Mouse (Mus musculus): ENCODE data around the gene Gm4969.
"Not testable (repeated sequence)": the region's sequence is repeated elsewhere in the genome, so short reads cannot be mapped to it uniquely, and the experiment has no call there.

The Gm4969 gene

DNA sequence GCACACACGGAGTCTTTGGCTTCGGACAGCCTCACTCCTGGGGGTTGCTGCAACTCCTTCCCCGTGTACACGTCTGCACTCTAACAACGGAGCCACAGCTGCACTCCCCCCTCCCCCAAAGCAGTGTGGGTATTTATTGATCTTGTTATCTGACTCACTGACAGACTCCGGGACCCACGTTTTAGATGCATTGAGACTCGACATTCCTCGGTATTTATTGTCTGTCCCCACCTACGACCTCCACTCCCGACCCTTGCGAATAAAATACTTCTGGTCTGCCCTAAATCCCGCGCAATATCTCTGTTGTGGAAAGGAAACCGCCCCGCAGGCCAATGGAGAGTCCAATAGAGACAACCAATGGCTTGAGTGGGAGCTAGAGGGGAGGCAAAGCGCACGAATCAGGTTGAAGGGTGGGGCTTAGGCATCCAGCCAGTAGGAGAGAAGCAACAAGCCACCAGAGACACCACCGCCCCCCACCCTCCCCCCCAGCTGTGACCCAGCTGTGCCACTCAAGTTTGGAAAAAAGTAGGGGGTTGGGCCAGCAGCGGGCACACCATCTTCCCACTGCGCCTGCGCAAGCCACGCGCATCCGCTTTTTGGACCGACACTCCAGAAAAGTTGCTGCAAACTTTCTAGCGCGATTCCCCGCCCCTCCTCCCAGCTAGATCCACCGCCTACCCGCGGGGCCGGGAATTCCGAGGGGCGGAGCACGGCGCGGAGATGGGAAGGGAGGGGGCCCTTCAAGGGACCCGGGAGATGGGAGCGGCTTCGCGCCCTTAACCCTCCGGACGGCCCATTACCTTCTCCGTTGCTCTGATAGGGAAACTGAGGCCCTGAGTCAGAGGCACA lies 24.4 kb downstream of the Gm4969 start:
- peak; percentile 89 for DNase-seq (ENCODE audit: low spot score)

DNA sequence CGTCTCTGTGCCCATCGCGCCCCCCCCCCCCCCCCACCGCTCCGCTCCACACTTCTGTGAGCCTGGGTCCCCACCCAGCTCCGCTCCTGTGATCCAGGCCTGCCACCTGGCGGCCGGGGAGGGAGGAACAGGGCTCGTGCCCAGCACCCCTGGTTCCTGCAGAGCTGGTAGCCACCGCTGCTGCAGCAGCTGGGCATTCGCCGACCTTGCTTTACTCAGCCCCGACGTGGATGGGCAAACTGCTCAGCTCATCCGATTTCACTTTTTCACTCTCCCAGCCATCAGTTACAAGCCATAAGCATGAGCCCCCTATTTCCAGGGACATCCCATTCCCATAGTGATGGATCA lies 25.0 kb downstream of the Gm4969 start:
- no peak for DNase-seq (ENCODE audit: low spot score)

DNA sequence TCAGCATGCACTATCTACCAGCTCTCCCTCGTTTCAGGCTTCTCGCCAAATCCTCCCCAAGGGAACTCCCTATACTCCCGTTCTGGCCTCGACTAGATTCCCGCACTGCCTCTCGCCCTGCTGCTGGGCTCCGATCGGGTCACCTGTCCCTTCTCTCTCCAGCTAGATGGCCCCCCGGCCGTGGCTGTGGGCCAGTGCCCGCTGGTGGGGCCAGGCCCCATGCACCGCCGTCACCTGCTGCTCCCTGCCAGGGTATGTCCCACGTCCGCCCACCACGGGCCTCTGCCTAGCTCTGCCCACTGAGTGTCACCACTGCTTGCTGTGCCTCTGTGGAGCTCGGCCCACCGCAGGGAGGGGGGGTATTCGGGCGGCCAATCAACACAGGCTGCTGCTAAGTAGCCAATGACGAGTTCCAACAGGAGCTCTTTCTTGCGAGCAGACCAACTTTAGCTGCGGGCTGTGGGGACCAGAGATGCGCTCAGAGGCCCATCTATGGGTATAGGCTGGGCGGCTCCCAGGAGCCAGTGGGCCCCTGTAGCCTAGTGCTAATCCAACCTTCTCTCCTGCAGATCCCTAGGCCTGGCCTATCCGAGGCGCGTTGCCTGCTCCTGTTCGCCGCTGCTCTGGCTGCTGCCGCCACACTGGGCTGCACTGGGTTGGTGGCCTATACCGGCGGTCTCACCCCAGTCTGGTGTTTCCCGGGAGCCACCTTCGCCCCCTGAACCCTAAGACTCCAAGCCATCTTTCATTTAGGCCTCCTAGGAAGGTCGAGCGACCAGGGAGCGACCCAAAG lies 25.6 kb downstream of the Gm4969 start:
- DNase-seq (ENCODE audit: low spot score), result no peak

DNA sequence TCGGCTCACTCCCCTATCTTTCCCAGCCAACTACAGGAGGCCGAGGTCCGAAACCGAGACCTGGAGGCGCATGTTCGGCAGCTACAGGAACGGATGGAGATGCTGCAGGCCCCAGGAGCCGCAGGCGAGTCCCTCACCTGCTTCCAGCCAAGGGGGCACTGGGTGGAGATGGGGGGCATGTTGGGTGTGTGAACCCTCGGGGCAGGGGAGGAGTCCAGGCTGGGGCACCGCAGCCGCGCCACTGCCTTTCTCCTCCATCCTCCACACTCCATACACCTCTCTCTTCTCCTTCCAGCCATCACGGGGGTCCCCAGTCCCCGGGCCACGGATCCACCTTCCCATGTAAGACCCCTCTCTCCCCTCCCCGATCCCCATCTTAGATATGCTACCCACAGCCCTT lies 26.3 kb downstream of the Gm4969 start:
- no peak for DNase-seq (ENCODE audit: low spot score)

DNA sequence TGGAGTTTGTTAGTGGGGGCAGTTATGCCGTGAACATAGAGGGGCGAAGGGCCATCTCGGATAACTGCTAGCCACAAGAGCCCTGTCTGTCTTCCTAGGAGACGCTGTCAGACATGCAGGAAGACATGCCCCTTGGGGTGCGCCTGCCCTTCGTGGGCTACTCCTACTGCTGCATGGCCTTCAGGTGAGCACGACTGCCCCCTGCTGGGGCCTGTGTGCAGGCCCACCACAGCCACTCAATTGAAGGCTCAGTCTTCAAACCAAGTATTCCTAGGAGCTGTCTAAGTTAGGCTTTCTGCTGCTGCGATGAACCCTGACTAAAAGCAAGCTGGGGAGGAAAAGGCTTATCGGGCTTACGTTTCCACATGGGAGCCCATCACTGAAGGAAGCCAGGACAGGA lies 29.4 kb downstream of the Gm4969 start:
- DNase-seq (ENCODE audit: low spot score), result no peak

DNA sequence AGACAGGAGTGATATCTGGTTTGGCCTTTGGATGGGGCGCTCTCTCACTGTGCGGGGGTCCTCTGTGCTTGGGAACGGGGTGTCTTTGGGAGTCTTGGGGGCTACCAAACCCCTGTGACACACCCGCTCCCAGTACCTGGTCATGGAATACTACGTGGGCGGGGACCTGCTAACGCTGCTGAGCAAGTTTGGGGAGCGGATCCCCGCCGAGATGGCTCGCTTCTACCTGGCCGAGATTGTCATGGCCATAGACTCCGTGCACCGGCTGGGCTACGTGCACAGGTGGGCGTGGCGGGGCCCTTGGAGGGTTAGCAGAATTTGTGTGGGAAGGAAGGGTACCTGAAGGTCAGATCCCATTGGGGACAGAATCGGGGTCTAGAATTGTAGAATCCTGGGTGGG lies 31.4 kb downstream of the Gm4969 start:
- DNase-seq (ENCODE audit: low spot score), result no peak

DNA sequence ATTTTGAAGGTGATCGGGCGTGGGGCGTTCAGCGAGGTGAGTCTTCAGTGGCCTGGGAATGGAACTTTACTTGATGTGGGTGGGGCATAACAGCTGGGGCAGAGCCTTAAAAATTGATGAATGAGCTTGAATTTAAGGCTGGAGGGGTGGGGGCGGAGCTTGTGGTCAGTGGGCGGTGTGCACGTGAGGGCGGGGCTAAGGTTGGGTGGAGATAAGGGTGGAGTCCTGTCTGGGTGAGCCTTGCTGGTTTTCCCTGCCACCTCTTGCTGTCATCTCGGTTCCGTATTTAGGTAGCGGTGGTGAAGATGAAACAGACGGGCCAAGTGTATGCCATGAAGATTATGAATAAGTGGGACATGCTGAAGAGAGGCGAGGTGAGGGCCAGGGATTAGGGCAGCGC lies 32.1 kb downstream of the Gm4969 start:
- DNase-seq (ENCODE audit: low spot score), result no peak

DNA sequence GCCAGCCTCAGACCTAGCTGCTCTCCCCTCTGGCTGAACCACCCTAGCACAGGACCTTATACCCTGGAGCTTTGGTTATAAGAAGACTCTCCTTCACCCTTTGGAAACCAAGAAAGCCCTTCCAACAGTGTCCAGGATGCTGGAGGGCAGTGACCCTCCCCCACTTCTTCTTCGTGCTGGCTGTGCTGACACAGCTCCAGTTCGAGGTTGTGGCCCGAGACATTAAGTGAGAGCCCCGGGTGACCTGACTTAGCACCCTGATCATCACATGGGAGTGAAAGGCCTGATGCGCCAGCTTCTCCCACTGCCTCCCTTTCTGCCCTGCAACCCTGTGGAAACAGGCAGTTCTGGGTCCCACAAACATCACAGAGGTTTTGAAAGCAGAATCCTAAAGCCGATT lies 32.7 kb downstream of the Gm4969 start:
- no peak for DNase-seq (ENCODE audit: low spot score)

DNA sequence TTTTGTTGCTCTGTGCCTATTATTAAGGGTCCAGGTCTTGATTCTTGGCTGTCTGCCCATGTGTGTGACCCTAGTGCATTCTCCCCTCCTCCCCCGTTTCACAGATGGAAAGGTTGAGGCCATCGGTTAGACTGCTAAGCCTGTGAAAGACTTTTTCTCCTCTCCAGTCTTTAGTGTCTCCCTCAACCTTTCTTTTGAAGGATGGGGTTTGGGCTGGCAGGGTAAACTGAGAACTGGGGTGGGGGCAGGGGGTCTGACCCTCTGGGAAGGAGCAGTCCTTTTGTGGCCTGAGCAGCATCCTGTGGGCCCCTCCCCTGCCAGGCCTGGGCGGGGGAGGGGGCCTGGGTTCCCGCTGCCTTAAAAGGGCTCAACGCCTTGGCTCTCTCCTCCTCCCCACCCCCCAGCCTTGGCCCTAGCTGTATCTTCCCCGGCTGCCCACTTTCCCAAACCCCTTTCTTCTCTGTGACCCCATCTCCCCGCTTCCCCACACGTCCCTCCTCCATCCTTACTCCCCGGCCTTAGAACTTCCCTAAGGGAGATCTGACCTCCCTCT lies 33.2 kb downstream of the Gm4969 start:
- DNase-seq (ENCODE audit: low spot score), result no peak

DNA sequence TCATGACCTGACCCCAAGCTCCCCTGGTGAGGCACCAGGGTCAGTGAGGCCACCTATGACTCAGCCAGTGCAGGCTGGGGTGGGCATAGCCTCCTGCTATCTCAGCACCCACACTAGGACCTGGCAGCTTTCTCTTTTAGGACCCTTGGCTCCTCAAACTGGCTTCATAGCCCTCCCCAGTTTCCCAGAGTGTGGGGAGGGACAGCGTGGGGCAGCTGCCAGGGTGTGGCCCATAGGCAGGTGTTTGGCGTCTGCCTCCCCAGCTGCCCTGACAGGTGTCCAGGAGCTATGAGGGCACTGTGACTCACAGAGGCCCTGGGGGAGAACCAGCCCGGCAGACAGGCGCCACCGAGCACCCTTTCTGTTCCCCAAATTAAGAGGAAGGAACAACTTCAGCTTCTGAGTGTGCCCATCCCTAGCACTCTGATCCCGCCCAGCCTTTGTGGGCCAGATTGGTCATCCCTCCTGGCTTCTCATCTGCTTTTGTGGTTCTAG lies 33.8 kb downstream of the Gm4969 start:
- no peak for DNase-seq (ENCODE audit: low spot score)

DNA sequence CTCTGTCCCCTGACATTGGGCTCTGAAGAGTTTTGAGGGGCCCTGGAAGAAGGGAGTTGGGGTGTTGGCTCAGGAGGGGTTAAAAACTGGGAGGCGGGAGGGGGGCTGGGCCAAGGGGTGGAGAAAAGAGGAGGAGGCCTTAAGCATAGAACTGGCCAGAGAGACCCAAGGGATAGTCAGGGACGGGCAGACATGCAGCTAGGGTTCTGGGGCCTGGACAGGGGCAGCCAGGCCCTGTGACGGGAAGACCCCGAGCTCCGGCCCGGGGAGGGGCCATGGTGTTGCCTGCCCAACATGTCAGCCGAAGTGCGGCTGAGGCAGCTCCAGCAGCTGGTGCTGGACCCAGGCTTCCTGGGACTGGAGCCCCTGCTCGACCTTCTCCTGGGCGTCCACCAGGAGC lies 34.5 kb downstream of the Gm4969 start, which contains the start of gene Dmpk:
TSS of gene Dmpk (plus strand) at position 149 of the 400 bp plus-strand sequence.
- DNase-seq (ENCODE audit: low spot score), result no peak

DNA sequence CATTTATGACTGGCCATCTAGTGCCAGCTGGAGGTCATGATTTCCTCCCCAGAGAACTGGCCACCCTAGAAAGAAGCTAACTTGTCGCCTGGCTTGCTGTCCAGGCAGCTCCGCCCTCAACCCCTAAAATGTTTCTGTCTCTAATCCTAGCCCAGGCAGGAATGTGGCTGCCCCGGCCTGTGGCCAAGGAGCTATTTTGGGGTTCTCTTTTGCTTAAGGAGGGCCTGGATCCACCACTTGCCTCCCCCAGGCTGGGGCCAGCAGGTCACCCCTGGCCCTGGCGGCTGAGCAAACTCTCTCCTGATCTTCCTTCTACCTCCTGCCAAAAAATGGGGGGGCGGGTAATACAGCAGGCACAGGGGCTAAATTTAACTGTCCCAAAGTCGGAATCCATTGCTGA lies 35.1 kb downstream of the Gm4969 start:
- no peak for DNase-seq (ENCODE audit: low spot score)

DNA sequence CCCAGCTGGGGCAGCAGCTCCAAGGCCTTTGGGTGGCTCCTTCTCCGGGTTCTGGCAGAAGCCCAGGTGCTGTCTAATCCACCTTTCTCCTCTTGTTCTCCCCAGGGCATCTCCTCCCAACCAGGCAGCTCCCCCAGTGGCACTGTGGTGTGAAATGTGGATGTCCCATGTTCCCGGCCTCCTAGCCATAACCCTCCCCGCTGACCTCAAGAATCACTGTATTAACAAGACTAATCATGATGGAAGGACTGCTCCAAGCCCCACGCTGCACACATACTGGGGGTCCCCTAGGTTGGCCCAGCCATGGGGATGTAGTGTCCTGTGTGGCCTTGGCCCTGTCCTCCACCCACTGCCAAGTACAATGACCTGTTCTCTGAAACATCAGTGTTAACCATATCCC lies 36.0 kb downstream of the Gm4969 start:
- no peak for DNase-seq (ENCODE audit: low spot score)

DNA sequence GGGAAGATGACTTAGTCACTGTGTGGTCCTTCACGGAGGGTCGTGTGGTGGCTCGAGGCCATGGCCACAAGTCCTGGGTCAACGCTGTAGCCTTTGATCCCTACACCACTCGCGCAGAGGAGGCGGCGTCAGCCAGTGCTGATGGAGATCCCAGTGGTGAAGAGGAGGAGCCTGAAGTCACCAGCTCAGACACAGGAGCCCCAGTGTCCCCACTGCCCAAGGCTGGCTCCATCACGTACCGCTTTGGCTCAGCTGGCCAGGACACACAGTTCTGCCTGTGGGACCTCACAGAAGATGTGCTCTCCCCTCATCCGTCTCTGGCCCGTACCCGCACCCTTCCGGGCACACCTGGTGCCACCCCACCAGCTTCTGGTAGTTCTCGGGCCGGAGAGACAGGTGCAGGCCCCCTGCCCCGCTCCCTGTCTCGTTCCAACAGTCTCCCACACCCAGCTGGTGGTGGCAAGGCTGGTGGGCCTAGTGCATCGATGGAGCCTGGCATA lies 37.7 kb downstream of the Gm4969 start:
- DNase-seq (ENCODE audit: low spot score), result no peak

DNA sequence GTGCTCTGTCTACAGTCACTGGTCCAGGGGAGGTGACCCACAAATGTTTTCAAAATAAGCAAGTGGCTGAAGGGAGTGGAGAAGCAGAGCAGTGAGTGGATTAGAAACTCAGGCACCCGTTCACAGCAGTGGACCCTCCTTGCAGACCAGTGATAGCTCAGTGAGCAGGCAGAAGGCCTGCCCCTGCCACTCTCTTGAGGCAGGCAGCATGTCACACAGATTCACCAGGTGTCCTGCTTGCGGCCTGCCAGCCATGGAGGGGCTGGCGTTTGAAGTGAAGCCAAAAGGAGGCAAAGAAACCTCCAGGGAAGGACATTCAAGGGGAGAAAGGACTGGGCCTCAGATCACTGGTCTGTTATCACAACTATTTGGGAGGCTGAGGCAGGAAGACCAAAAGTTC lies 39.4 kb downstream of the Gm4969 start:
- DNase-seq (ENCODE audit: low spot score), result no peak

DNA sequence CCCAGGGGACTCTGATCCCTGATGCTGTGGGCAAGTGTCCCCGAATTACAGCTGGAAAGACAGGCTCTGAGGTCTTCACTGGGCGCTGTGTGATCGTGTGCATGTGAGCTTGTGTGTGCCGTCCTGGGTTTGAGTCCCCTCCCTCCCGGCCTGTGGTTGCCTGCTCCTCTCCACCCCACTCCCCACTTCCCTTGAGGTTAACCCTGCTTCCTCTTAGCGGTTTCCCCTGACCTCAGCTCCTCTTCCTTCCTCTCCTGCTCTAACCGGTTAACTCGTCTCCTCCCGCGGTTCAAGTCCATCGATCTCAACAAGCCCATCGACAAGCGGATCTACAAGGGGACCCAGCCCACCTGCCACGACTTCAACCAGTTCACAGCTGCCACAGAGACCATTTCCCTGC lies 40.4 kb downstream of the Gm4969 start:
- no peak for DNase-seq (ENCODE audit: low spot score)

DNA sequence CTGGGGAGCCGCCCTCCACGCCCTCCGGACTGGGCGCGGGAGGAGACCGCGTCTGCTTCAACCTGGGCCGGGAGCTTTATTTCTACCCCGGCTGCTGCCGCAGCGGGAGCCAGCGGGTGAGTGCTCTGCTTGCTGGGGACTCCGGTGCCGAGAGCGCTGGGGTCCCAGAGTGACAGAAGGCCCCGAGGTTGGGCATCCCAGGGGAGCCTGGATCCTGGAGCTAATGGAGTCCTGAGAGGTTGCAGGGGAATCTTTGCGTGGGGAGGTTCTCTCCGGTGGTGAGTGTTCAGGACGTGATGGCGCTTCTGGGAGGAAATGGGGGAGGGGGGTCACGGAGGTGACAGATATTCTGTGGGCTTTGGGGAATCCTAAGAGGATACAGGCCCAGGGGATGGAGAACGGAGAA lies 41.6 kb downstream of the Gm4969 start:
- no peak for DNase-seq (ENCODE audit: low spot score)

DNA sequence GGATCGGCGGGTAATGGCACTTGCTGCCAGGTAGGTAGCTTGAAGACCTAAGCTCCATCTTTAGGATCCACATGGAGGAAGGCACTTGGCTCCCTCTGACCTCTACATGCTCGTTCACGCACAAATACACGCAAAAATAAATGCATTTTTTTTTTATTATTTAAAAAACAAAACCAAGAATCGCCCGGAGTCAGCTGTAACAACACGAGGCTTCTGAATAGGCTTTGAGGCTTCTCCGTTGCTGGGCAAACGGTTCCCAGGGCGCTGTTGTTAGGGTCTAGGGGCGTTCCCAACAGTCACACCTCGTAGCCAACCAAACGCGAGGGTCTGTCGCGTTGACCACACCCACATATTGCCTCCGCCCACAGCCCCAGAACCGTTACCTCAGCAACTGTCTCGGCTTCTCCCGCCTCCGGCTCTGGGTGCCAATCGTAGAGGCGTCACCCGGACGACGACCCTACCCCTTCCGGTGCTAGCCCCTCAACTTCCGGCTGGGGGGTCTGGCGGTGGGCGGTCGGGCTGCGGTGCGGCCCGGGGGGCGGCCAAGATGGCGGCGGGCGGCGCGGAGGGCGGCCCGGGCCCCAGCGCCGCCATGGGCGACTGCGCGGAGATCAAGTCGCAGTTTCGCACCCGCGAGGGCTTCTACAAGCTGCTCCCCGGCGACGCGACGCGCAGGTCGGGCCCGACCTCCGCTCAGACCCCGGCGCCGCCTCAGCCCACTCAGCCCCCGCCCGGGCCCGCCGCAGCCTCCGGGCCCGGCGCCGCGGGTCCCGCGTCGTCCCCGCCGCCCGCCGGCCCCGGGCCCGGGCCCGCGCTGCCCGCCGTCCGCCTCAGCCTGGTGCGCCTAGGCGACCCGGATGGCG lies 42.2 kb downstream of the Gm4969 start, which contains the start of gene Dmwd:
TSS of gene Dmwd (plus strand) at position 505 of the 863 bp plus-strand sequence.
- peak; percentile 78 for DNase-seq (ENCODE audit: low spot score)

DNA sequence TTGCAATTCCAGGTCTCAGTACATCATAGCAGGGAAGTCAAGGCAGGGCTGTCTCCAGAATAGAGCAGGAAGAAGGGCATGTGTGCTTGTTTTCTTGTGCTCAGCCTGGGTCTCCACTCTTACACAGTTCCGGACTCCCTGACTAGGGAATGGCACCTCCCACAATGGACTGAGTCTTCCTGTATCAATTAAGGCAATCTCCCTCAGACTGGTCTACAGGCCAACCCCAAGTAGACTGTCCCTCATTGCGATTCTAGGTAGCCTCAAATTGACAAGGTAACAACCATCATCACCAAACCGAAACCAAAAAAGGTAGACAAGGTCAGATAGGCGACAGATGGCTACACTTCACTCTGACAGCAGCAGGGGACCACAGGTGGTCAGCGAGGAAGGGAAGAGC lies 42.9 kb downstream of the Gm4969 start:
- no peak for DNase-seq (ENCODE audit: low spot score)

DNA sequence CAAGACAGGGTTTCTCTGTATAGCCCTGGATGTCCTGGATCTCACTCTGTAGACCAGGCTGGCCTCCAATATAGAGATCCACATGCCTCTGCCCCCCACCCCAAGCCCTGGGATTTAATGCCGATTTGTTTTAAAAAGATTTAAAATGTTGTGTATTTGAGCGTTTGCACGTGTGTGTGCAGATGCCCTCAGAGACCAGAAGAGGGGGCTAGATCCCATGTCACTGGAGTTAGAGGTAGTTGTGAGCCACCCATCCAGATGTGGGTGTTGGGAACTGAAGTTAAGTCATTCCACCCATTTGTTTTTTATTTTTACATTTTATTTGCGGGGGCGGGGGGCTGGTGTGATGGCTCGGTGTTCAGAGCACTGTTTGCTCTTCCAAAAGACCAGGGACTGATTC lies 43.7 kb downstream of the Gm4969 start:
- DNase-seq (ENCODE audit: low spot score), result no peak

DNA sequence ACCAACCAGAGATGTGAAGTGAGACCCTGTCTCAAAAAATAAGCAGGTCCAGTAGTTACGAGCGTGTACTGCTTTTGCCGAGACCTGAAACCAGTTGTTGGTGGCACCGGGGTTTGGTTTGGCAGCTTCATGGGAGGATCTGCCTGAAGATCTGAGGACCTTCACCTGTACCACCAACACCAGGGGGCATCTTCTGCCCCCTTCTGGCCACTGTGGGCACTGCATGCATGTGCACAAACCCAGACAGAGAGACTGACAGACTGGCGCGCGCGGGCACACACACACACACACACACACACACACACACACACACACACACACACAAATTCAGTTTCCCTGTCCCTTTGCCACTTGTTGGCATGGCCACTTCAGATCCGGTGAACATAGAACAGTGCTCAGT lies 44.7 kb downstream of the Gm4969 start:
- peak; percentile 13 for DNase-seq (ENCODE audit: low spot score)

DNA sequence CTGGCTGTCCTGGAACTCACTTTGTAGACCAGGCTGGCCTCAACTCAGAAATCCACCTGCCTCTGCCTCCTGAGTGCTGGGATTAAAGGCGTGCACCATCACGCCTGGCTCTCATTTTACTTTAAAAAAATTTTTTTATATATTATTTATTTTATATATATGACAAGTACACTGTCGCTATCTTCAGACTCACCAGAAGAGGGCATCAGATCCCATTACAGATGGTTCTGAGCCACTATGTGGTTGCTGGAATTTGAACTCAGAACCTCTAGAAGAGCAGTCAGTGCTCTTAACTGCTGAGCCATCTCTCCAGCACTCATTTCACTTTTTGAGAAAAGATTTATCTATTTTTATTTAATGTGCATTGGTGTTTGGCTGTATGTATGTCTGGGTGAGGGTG lies 47.1 kb downstream of the Gm4969 start:
- not testable (repeated sequence) for DNase-seq (ENCODE audit: low spot score)

Data from urinary bladder, postnatal 10 days (tissue).